Mouse (Mus musculus) left cerebral cortex, postnatal 4 days (tissue): ENCODE measurements at regions not wholly inside any gene's neighbourhood (a gene's known extent, or its start where the extent isn't known, plus 50 kb on each side); places are given as distances from the start of the nearest gene placed in this dataset.

ENCODE experiments used
- DNase-seq: peaks from one replicate; pipeline ENCODE4 v3.0.0-alpha.2; 2022
- intact Hi-C: fragments of 180-260 bp; cut with DNase I; formaldehyde crosslinking; loops from one replicate; pipeline ENCODE4 v1.15.1; 2025

DNA sequence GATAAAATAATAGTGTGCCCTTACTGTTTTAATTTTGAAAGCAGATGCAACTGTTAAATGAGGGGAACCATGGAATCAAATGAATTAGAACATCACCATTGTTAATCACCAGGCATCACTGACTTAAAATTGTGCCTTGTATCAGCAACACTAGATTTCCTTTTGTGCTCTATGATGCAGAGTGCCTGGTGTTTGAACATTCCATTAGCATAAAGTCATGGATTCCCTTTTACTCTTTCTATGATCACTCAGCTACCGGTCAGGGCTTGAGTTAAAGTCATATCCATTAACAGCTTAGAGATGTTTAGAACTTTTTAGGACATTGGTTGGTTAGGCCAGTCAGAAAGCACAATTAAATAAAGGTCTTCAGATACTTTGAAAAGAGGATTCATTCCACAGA, 180.3 kb upstream of the Pitrm1 start:
- intact Hi-C loops, result no loop called here
- no peak for DNase-seq

DNA sequence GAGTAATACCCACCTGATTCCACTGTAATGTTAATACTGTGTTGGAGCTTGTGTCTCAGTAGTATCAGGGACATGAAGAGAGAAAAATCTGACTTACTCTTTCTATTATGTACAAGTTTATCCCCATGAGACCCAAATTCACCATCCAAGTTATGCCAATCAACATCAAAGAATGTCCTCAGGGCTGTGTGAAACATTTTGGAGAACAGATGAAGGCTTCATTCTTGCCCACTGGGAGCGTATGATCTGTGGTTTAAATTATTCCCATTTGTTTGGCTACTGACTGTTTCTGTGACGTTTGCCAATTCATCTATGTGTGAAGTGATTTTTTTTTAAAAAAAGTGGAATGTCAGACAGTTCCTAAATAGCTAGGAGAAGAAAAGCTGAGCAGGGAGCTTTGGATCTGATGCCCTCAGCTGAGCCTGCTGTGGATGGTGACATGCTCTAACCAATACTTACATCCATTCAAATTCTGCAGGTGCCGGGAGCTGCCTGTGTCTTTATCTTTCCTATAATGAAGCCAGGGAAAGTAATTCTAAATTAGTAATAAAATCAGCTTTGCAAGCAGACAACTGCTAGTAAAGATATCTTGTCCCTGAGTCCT, 173.3 kb upstream of the Pitrm1 start:
- DNase-seq, result no peak
- intact Hi-C loops, result no loop called here

DNA sequence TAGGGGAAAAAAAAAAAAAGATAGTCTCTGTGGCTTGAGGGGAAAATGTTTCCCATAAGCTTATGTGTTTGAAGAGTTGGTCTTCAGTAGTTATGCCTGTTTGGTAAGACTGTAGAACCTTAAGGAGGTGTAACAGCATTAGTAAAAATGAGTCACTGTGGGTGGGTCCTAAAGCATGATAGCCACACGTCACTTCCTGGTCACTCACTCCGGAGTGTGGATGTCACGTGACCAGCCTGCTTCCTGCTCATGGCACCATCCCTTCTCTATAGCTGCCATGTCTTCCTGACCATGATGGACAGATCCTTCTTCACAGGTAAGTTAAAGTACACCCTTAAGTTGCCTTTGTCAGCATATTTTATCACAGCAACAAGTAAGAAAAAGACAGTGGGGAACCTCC, 170.0 kb upstream of the Pitrm1 start:
- intact Hi-C loops, result no loop called here

DNA sequence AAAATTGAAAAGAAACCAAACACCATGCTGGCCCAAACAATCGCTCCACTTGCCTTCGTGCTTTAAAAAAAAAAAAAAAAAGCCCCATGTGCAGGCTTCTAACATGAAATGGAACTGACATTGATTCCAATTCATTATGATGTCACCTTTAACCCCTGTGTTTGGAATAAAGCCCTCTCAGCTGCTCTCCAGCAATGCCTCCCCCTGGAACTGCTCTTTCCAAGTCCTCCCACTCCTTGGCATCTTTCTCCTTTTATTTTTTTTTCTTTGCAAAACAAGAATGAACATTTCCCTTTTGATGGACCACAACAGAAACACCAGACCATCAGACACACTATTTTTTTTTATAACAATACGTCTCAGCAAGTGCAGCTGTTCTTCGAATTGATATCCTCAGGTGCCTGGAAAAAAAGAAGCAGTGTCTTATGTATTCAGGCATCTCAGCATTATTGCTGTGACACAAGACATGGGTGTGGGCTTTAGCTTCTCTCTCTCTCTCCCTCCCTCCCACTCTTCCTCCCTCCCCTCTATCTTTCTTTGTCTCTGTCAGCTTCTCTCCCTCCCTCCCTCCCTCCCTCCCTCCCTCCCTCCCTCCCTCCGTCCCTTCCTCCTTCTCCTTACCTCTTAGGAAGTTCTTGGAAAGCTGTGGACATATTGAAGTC, 152.3 kb upstream of the Pitrm1 start:
- intact Hi-C loops, result no loop called here
- DNase-seq, result no peak

More for the DNA sequence above, 170.0 kb upstream of the Pitrm1 start:
- DNase-seq, result no peak

DNA sequence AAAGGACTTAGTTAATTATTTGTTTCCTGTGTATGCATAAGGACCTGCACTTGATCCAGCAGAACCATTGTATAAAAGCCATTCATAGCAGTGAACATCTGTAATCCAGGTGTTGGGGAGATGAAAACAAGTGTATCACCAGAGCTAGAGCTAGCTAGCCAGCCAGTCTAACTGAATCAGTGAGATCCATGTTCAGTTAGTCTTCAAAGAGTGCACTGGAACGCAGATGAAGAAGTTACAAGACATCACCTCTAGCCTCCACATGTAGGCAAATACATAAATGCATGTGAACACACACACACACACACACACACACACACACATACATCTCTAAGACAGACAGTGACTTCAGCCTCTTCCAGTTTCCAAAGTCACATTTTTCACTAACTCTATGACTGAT, 150.3 kb upstream of the Pitrm1 start:
- intact Hi-C loops, result no loop called here
- no peak for DNase-seq

DNA sequence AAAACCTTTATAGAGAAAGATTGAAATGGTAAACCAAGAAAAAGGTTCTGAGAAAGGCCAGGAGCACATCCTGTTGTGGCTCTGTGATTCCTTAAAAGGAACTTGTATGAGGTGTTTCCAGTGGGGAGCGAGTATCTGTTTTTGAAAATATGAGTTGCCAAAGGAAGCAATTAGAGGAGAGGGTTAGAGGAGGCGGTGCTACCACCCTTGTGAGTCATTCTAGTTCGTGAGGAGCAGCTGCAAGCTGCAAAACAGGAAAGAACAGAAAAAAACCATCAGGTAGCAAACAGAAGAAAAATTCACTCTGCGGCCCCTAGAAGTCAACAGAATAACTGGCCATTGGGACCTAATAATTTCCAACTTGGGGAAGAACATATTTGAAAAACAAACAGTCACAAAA, 116.1 kb upstream of the Pitrm1 start:
- DNase-seq, result no peak
- intact Hi-C loops, result no loop called here

DNA sequence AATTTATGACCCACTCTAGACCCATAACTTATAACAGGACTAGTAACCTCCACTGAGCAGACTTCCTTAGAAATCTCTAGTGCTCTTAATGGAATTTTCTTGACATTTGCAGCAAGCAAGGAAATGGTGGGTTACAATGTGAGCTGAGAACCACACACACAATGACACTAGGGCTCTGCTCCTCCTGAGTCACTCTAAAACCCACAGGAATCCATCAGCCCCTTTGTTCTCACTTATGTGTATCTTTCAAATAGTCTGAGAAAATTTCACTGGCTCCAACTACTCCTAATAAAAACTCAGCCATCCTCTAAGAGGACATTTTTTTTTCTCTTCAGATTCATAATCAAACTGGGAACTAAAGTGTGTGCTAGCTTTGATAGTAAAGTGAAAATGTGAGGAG, 101.0 kb upstream of the Pitrm1 start:
- DNase-seq, result no peak
- intact Hi-C loops, result no loop called here

DNA sequence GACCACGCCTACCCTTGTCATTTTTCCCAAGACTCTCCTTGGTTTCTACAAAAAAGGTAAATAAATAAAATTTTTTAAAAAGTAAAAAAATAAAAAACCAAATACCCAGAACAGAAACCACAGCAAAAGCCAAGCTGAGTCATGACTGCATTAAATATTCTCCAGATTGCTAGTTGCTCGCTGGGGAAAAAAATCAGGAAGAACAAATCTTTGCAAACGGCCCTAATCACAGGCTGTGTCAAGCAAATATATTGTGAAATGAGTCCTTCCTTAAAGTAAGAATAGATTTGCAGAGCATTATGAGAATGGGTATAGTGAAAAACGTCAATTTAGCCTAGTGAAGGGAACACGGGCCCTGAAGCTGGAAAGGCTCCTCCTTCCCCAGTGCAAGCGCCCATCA, 86.6 kb upstream of the Pitrm1 start:
- intact Hi-C loops, result loop anchor here (10.0 kb wide), 1 partner anchor 107 kb away; no protein-coding TSS in a partner anchor
- DNase-seq, result no peak

DNA sequence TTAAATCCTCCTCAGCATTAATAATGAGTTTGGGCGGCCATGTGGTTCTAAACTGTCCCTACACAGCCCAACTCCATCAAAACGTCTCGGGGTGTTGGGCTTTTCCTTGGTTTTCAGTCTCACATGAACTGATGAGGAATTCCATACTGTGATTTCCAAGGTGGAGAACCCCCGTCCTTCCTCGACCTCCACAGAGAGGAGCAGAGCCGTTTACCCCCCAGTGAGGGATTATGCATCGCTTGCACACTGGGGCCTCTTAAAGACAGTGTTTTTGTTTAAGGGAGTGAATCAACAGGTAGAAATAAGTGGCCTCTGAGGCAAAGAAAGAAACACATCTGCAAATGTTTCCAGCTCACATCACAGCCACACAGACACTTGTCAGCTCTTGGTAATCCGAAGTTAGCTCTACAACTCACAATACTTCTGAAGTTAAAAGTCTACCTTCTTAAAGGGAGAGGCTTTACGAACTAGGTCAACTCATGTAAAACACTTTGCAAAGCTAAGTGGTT, 82.0 kb upstream of the Pitrm1 start:
- intact Hi-C loops, result loop anchor here (10.0 kb wide), 1 partner anchor 111 kb away; no protein-coding TSS in a partner anchor

DNA sequence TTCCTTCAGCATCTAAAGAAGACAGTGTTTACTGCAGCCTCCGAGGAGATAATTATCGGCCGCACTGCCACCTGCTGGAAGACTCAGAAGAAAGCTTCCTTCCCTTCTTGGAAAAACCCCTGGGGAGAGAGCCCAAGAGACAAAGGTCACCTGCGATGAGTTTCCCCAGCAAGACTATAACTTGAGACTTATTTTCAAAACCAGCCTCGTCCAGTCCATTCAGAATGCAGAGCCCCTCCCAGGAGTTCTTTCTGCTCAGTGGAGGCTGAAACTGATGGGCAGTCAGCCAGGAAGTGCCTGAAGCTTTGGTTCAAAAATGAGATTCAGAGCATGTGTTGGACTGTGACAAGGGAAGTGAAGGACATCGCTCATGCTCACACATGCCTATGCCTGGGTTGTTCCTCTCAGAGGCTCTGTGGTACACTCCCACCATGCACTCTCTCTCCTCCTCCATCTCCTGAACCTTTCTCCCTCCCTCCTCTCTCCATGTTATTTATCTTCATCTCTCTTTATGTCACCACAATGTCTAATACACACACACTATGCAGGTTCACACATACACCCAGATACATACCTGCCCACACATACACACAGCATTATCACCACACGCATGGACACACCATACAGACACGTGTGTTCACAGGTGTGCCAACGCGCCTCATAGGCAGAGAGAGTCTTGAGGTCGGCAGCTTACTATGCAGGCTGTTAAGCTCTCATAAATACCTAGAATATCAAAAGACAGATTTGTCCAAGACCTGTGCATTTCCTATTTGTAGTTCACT, 78.3 kb upstream of the Pitrm1 start:
- peak; percentile 69 for DNase-seq
- intact Hi-C loops, result loop anchor here (2.0 to 10.0 kb wide), 5 partner anchors 115 to 1807 kb away; no protein-coding TSS in a partner anchor

More for the DNA sequence above, 82.0 kb upstream of the Pitrm1 start:
- DNase-seq, result no peak

DNA sequence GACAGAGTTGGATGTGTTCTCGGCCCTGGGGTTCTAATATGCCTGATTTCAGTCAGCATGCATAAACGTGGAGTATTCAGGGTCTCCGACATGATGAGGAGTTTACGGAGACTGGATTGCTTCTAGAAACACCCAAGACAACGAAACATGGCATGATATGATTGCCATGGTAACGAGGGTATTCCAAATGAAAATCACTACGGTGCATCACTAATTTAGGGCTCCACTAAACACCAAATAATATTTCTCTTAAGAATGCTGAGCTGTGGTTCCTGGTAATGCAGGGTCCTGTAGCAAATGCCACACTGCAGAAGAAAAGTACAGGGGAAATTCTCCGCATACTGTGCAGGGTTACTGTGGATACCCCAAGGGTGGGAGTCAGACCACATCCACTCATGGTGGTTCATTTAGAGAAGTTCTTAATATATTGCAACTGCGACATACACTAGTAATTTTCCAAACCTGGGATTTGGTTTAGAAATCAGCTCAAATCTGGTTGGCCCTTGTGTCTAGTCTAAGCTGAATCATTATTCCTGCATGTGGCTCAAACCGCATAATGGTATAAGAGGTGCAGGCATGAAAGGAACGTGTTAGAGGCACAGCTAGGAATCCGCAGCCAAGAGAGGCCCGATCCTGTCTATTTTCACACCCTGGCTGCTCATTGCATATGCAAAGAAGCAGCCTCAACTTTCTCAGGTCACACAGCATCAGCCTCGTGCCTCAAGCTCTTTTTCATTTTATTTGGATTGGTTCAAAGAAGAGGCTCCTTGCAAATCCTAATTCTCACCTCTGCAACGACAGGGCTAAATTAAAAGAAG, 77.5 kb upstream of the Pitrm1 start:
- intact Hi-C loops, result loop anchor here (2.0 to 10.0 kb wide), 4 partner anchors 276 to 1808 kb away; no protein-coding TSS in a partner anchor
- no peak for DNase-seq

DNA sequence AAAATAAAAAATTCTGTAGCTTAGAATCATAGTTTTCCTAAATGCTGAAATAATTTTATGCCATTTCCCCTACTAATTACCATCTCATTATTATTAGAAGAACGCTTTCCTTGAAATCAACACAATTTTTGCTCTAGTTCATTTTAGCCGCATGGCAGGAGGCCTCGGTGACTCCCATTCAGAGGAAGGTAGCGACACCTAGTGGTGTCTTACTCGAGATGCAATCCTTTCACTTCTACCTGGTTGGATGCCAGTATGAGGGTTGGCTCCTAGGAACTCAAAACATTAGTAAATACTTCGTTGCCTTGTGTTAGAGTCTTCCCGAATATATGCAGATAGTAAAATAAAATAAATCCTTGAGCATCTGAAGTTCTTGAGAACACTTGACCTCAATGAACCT, 76.3 kb upstream of the Pitrm1 start:
- intact Hi-C loops, result loop anchor here (2.0 to 10.0 kb wide), 4 partner anchors 277 to 1809 kb away; no protein-coding TSS in a partner anchor

DNA sequence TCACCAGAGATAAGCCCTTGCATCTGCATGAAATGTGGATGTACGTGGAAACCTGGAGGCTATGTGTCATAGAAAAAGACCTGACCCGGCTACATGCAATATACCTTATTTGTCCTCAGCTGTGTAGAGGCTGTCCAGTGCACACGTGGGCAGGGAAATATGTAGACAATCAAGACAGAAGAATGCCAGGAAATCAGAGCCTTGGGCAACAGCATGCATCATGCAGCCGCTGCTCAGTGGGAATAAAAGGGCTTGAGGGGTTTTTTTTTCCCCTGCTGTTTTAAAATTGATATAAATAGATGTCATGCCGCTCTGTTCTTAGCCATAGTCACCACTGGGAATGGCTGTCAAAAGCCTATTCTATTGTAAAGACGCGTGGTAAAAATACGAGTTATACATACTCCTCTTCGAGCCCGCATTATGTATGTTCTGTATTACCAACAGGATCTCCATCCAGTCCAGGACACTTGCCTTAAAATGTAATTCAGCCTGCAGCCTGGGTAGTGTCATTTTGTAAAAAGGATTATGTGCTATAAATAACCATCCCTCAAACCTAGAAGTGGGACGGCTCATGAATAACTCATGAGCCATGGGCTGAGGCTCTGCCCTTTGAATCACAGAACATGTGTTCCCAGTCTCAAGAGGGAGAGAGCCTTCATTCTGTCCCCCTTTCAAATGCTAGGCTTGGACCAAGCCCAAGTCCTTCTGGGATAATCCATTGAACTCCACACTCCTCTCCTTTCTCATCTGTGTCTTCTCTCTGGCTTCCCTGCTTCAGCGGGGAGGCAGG, 74.4 kb upstream of the Pitrm1 start:
- intact Hi-C loops, result loop anchor here (5.0 to 10.0 kb wide), 2 partner anchors 279 to 1531 kb away; no protein-coding TSS in a partner anchor
- peak; percentile 62 for DNase-seq

More for the DNA sequence above, 76.3 kb upstream of the Pitrm1 start:
- DNase-seq, result peak; percentile 66

DNA sequence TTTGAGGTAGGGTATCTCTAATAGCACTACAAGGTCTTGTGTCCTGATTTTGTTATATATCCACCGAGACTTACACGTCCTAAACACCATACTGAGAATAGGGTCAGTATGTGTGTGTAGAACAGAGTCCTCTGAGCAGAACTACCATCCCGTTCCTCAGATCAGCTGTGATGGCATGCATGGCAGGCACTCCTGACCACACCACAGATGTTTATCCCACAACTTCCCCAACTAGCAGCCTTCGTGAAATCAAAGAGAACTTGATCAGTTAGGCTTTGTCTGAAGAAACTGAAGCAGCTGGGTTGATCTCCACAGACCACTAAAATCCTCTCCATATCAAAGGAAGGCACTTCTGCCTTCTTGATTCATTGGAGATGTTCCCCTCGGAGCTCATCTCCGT, 68.3 kb upstream of the Pitrm1 start:
- intact Hi-C loops, result loop anchor here (10.0 kb wide), 1 partner anchor 285 kb away; no protein-coding TSS in a partner anchor
- no peak for DNase-seq

DNA sequence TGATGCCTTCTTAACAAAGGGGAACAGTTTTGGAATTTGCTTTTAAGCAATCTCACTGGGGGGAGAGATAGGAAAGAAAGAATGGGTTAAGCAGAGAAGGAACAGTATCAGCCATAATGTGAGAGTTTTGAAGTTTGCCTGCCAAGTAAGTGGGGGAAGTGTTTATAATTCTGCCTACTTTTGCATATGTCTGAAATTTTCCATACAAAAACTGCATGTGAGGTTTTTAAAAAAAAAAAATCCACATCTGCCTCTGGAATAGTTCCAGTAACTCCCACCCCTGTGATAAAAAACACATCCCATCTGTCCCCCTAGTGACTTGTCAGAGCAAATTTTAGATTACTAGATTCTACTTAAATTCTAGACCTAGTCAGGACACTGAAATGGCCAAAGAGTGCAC, 63.5 kb upstream of the Pitrm1 start:
- DNase-seq, result no peak
- intact Hi-C loops, result no loop called here

DNA sequence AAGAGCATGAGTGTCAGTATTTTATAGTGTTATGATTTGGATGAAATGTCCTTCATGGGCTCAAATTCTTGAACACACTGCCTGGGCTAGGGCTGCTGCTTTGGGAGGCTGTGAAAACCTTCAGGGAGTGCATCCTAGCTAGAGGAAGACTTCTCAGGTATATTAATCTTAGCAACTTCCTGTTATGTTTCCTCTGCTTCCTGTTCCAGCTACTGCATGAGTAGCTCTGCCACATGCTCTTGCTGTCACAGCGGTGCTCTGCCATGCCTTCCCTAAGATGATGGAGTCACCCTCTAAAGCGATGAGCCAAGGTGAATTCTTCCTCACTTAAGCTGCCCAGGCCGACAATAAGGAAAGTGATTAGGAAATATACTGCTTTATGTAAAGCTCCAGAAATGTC, 60.1 kb upstream of the Pitrm1 start:
- intact Hi-C loops, result no loop called here
- DNase-seq, result no peak

DNA sequence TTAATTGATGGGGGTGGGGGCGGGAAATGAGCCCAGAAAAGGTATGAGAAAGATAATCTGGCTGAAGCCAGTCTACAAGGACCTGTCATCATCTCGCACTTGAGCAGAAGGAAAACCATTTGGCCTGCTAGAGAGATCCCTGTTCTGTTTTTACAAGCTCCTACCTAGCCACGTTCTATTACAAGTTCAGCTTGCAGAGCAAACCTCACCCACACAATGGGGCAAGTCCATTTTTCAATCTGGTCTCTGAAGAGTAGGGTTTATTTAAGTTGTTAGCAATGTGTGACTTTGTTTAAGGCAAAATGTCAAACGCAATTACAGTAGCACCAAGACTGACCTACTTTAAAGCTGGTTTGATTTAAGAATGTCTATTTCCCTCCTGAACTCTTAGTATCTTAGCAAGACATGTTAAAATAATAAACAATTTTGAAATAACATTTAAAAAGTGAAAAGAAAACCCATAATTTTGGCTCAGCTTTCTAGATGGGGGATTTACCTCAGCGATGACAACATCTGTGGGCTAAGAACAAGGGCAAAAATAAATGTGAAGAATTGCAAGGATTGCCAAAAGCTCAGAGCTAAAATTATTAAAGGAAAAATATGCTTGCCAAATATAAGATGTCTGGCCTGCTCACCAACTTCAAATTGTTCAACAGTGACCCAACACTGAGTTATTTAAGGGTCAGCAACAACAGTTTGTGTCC, 54.9 kb upstream of the Pitrm1 start:
- intact Hi-C loops, result no loop called here
- DNase-seq, result no peak
